Comparison of ENCODE assay signal across 14 mouse cellular contexts in the genomic region with DNA sequence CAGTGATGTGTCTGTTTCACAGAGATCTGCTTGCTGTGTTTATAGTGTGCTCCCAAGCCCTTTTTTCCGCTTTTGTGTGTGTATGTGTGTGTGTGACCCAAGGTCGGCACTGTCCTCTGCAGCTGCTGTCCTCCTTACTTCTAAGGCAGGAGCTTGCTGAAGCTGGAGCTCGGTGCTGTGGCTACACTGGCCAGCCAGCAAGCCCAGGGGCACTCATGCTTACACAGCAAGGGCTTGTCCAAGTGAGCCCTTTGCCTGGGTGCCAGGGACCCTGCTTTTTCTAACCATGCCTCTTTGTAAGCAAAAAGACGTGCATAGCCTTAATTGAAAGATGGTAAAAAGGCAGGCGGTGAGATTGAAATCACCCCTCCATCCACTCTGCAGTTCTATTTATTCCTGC. TPM values are rescaled to one million over a fixed set of nuclear protein-coding genes. Genes with fewer than 3 reads are reported as not detected.
A peak's percentile ranks its signal among the peaks of the same experiment; 100 is the strongest.
DNase-seq lines count a peak whose midpoint lies in the region; ATAC-seq lines count a peak whose summit lies in the region.
"Had no signal": no experiment of that assay in that cellular context is flagged by ENCODE, and none has a peak within 500 bp of the region (broad histone marks: within the 10 kb centered on the region; RNA-seq: fewer than 3 reads in every experiment).

No protein-coding gene starts in this region.

- 82% methylated on average over 5 of the region's 5 CpGs for WGBS in midbrain, embryonic 15.5 days
- 87% methylated on average over 5 of the region's 5 CpGs for WGBS in midbrain, embryonic 13.5 days
- WGBS in heart, embryonic 10.5 days, result 88% methylated on average over 5 of the region's 5 CpGs

- peak overlapping the region; percentile 58; the same call in 1 of the 2 replicates for H3K27ac ChIP-seq in midbrain, embryonic 15.5 days
- no peak overlapping the region for H3K27ac ChIP-seq in midbrain, embryonic 13.5 days
- no peak overlapping the region for H3K27ac ChIP-seq in heart, embryonic 10.5 days
- H3K27ac ChIP-seq: midbrain, embryonic 12.5 days had no signal

- H3K9ac ChIP-seq in midbrain, embryonic 15.5 days, result no peak overlapping the region
- H3K9ac ChIP-seq in midbrain, embryonic 13.5 days (replicated peaks), result no peak overlapping the region
- H3K9ac ChIP-seq: midbrain, embryonic 12.5 days had no signal

- no peak overlapping the region for H3K4me2 ChIP-seq in midbrain, embryonic 15.5 days
- no peak overlapping the region for H3K4me2 ChIP-seq in midbrain, embryonic 13.5 days (replicated peaks)
- H3K4me2 ChIP-seq: liver, embryonic 11.5 days; midbrain, embryonic 12.5 days had no signal

- peak; percentile 36 for DNase-seq in cerebellum, adult 11-12 months
- DNase-seq in left cerebral cortex, adult 11 months (ENCODE audit: low spot score), result peak; percentile 22
- peak; percentile 28 for DNase-seq in right cerebral cortex, postnatal 14 days
- DNase-seq in heart, embryonic 10.5 days (ENCODE audit: low spot score), result no peak
- DNase-seq: gastrocnemius, postnatal 36 days; heart, postnatal 10 days had no signal

- H3K36me3 ChIP-seq in midbrain, embryonic 15.5 days (replicated peaks), result peaks cover 57% of the 10 kb centered on the region
- peaks cover 81% of the 10 kb centered on the region for H3K36me3 ChIP-seq in midbrain, embryonic 13.5 days
- H3K36me3 ChIP-seq in heart, embryonic 10.5 days, result peaks cover 87% of the 10 kb centered on the region

- no peak overlapping the region for H3K4me3 ChIP-seq in midbrain, embryonic 15.5 days
- no peak overlapping the region for H3K4me3 ChIP-seq in midbrain, embryonic 13.5 days (replicated peaks)
- H3K4me3 ChIP-seq in heart, embryonic 10.5 days, result no peak overlapping the region
- H3K4me3 ChIP-seq: midbrain, embryonic 12.5 days had no signal

- H3K4me1 ChIP-seq in midbrain, embryonic 15.5 days, result no peaks in the 10 kb centered on the region
- H3K4me1 ChIP-seq in midbrain, embryonic 13.5 days (replicated peaks), result no peaks in the 10 kb centered on the region
- no peaks in the 10 kb centered on the region for H3K4me1 ChIP-seq in heart, embryonic 10.5 days
- H3K4me1 ChIP-seq: midbrain, embryonic 12.5 days had no signal

- no peaks in the 10 kb centered on the region for H3K9me3 ChIP-seq in midbrain, embryonic 15.5 days
- no peaks in the 10 kb centered on the region for H3K9me3 ChIP-seq in midbrain, embryonic 13.5 days
- no peaks in the 10 kb centered on the region for H3K9me3 ChIP-seq in heart, embryonic 10.5 days
- H3K9me3 ChIP-seq: midbrain, embryonic 12.5 days had no signal

- no peak for ATAC-seq in cerebellum, adult (ENCODE audit: insufficient number of reproducible peaks, low FRiP score, low TSS enrichment)
- ATAC-seq in midbrain, embryonic 15.5 days (replicated peaks), result peak; percentile 82
- ATAC-seq in midbrain, embryonic 13.5 days, result no peak
- ATAC-seq in activated CD4-positive, CD25-positive, alpha-beta regulatory T cell, adult 4 months, result no peak
- ATAC-seq: lung, postnatal 0 days had no signal

- H3K27me3 ChIP-seq in midbrain, embryonic 15.5 days (replicated peaks), result no peaks in the 10 kb centered on the region
- no peaks in the 10 kb centered on the region for H3K27me3 ChIP-seq in midbrain, embryonic 13.5 days
- H3K27me3 ChIP-seq in heart, embryonic 10.5 days (ENCODE audit: insufficient read depth, poor library complexity, severe bottlenecking), result no peaks in the 10 kb centered on the region
- H3K27me3 ChIP-seq: midbrain, embryonic 12.5 days had no signal

RNA-seq across cellular contexts. Expression of a gene that starts 21.9 kb away (rescaled TPM):
- polyA plus RNA-seq in midbrain, embryonic 15.5 days (2015; fragmentation: Nextera tagmentation; extraction: Ambion mirVana), result 92.5 and 99.2 TPM in 2 replicates
- polyA plus RNA-seq in midbrain, embryonic 13.5 days (2015; fragmentation: Nextera tagmentation; extraction: Ambion mirVana), result 79.2 and 91.7 TPM in 2 replicates
- polyA plus RNA-seq in heart, embryonic 10.5 days (2016; fragmentation: Nextera tagmentation; extraction: Ambion mirVana), result 66.6 and 87.3 TPM in 2 replicates
- polyA plus RNA-seq in activated CD4-positive, CD25-positive, alpha-beta regulatory T cell, adult 4 months (2017; shearing (Covaris generic)), result 10 to 100 TPM; 37.3 to 50.1 TPM

RNA-seq across cellular contexts. Expression of a gene that starts 22.2 kb away (rescaled TPM):
- 5.2 and 7.0 TPM in 2 replicates for polyA plus RNA-seq in midbrain, embryonic 15.5 days (2015; fragmentation: Nextera tagmentation; extraction: Ambion mirVana)
- 6.4 and 7.2 TPM in 2 replicates for polyA plus RNA-seq in midbrain, embryonic 13.5 days (2015; fragmentation: Nextera tagmentation; extraction: Ambion mirVana)
- polyA plus RNA-seq in heart, embryonic 10.5 days (2016; fragmentation: Nextera tagmentation; extraction: Ambion mirVana), result 9.0 TPM in 2 replicates
- polyA plus RNA-seq in activated CD4-positive, CD25-positive, alpha-beta regulatory T cell, adult 4 months (2017; shearing (Covaris generic)), result 1 to 10 TPM; 8.3 to 9.2 TPM

RNA-seq across cellular contexts. Expression of a gene that starts 22.8 kb away (rescaled TPM):
- not detected in 2 replicates for polyA plus RNA-seq in midbrain, embryonic 15.5 days (2015; fragmentation: Nextera tagmentation; extraction: Ambion mirVana)
- polyA plus RNA-seq in midbrain, embryonic 13.5 days (2015; fragmentation: Nextera tagmentation; extraction: Ambion mirVana), result not detected in 2 replicates
- polyA plus RNA-seq in heart, embryonic 10.5 days (2016; fragmentation: Nextera tagmentation; extraction: Ambion mirVana), result not detected in 2 replicates
- polyA plus RNA-seq in activated CD4-positive, CD25-positive, alpha-beta regulatory T cell, adult 4 months (2017; shearing (Covaris generic)), result not detected
- polyA plus RNA-seq: midbrain, embryonic 12.5 days; spleen, adult 2 months had no signal

RNA-seq across cellular contexts. Expression of a gene that starts 42.1 kb away (rescaled TPM):
- polyA plus RNA-seq in midbrain, embryonic 15.5 days (2015; fragmentation: Nextera tagmentation; extraction: Ambion mirVana), result 36.7 and 45.2 TPM in 2 replicates
- 57.7 and 61.2 TPM in 2 replicates for polyA plus RNA-seq in midbrain, embryonic 13.5 days (2015; fragmentation: Nextera tagmentation; extraction: Ambion mirVana)
- polyA plus RNA-seq in heart, embryonic 10.5 days (2016; fragmentation: Nextera tagmentation; extraction: Ambion mirVana), result 2.3 and 4.6 TPM in 2 replicates
- not detected for polyA plus RNA-seq in activated CD4-positive, CD25-positive, alpha-beta regulatory T cell, adult 4 months (2017; shearing (Covaris generic))

RNA-seq across cellular contexts. Expression of a gene that starts 42.8 kb away (rescaled TPM):
- 4.7 and 5.0 TPM in 2 replicates for polyA plus RNA-seq in midbrain, embryonic 15.5 days (2015; fragmentation: Nextera tagmentation; extraction: Ambion mirVana)
- polyA plus RNA-seq in midbrain, embryonic 13.5 days (2015; fragmentation: Nextera tagmentation; extraction: Ambion mirVana), result 4.9 and 5.5 TPM in 2 replicates
- polyA plus RNA-seq in heart, embryonic 10.5 days (2016; fragmentation: Nextera tagmentation; extraction: Ambion mirVana), result 13.9 and 23.7 TPM in 2 replicates
- not detected for polyA plus RNA-seq in activated CD4-positive, CD25-positive, alpha-beta regulatory T cell, adult 4 months (2017; shearing (Covaris generic))
